Mouse (Mus musculus): ENCODE measurements at regions not wholly inside any gene's neighbourhood (a gene's known extent, or its start where the extent isn't known, plus 50 kb on each side); places are given as distances from the start of the nearest gene placed in this dataset.
"Not testable (repeated sequence)": the region's sequence is repeated elsewhere in the genome, so short reads cannot be mapped to it uniquely, and the experiment has no call there.

- intact Hi-C loops (cut with DNase I): no loop called here
- no peak for DNase-seq
Observed at GRCm38 (mm10) chr12:11037951-11038350, 112.9 kb downstream of the Kcns3 start.

GRCm38 (mm10) chr12:11020571-11021545 lies 130.0 kb downstream of the Kcns3 start:
- intact Hi-C loops (cut with DNase I): no loop called here
- no peak for DNase-seq

- intact Hi-C loops (cut with DNase I): no loop called here
- DNase-seq: no peak
Observed at GRCm38 (mm10) chr12:11011159-11011558, 139.7 kb downstream of the Kcns3 start.

GRCm38 (mm10) chr12:10984295-10984694 lies 166.6 kb downstream of the Kcns3 start:
- intact Hi-C loops (cut with DNase I): no loop called here
- DNase-seq: no peak

GRCm38 (mm10) chr12:10949184-10949583 lies 201.7 kb downstream of the Kcns3 start:
- no peak for DNase-seq
- intact Hi-C loops (cut with DNase I): no loop called here

- intact Hi-C loops (cut with DNase I): no loop called here
- no peak for DNase-seq
Observed at GRCm38 (mm10) chr12:10941064-10941463, 209.8 kb downstream of the Kcns3 start.

GRCm38 (mm10) chr12:10900054-10900453 lies 250.8 kb downstream of the Kcns3 start:
- intact Hi-C loops (cut with DNase I); DNase-seq: not testable (repeated sequence)

- DNase-seq: no peak
- intact Hi-C loops (cut with DNase I): no loop called here
Observed at GRCm38 (mm10) chr12:10878791-10879190, 272.1 kb downstream of the Kcns3 start.

GRCm38 (mm10) chr12:10874589-10875554 lies 276.0 kb downstream of the Kcns3 start:
- no peak for DNase-seq
- intact Hi-C loops (cut with DNase I): no loop called here

- DNase-seq: no peak
- intact Hi-C loops (cut with DNase I): no loop called here
Observed at GRCm38 (mm10) chr12:10873716-10874401, 277.0 kb downstream of the Kcns3 start.

GRCm38 (mm10) chr12:10867674-10868635 lies 282.9 kb downstream of the Kcns3 start:
- intact Hi-C loops (cut with DNase I): no loop called here
- DNase-seq: no peak

- no peak for DNase-seq
- intact Hi-C loops (cut with DNase I): no loop called here
Observed at GRCm38 (mm10) chr12:10866907-10867538, 283.8 kb downstream of the Kcns3 start.

GRCm38 (mm10) chr12:10865294-10865693 lies 285.6 kb downstream of the Kcns3 start:
- no peak for DNase-seq
- intact Hi-C loops (cut with DNase I): no loop called here

GRCm38 (mm10) chr12:10820335-10820734 lies 330.5 kb downstream of the Kcns3 start:
- DNase-seq: no peak

GRCm38 (mm10) chr12:10818083-10818482 lies 332.8 kb downstream of the Kcns3 start:
- intact Hi-C loops (cut with DNase I): no loop called here
- DNase-seq: no peak

More at GRCm38 (mm10) chr12:10820335-10820734, 330.5 kb downstream of the Kcns3 start:
- intact Hi-C loops (cut with DNase I): no loop called here

- DNase-seq: no peak
- intact Hi-C loops (cut with DNase I): no loop called here
Observed at GRCm38 (mm10) chr12:10817516-10817915, 333.3 kb downstream of the Kcns3 start.

- intact Hi-C loops (cut with DNase I): no loop called here
- no peak for DNase-seq
Observed at GRCm38 (mm10) chr12:10810597-10810996, 340.3 kb downstream of the Kcns3 start.

GRCm38 (mm10) chr12:10804491-10804890 lies 346.4 kb downstream of the Kcns3 start:
- intact Hi-C loops (cut with DNase I): loop anchor here (1.0 kb wide), 1 partner anchor 374 kb away; no protein-coding TSS in a partner anchor
- DNase-seq: no peak

Measured in heart, postnatal 14 days (tissue).